Mouse (Mus musculus): Measurements from ENCODE around the gene Dazl. TPM values are rescaled to one million over a fixed set of nuclear protein-coding genes. Genes with fewer than 3 reads are reported as not detected.

Gene Dazl
- polyA plus RNA-seq, 1 experiment from 2014 or later, result 0.18 TPM

- H3K4me3 ChIP-seq, result no peak overlapping the region
- H3K4me2 ChIP-seq, result no peak overlapping the region
- 80% methylated on average over 4 of the region's 4 CpGs for WGBS
Measured at GRCm38 (mm10) chr17:50229534-50229933, 63.9 kb downstream of the Dazl start.

More at GRCm38 (mm10) chr17:50229534-50229933, 63.9 kb downstream of the Dazl start:
- Histone ChIP-seq H3K9me3 (replicated peaks) (no peaks in the 10 kb centered on the region), H3K27me3 (no peaks in the 10 kb centered on the region), H3K36me3 (ENCODE audit: poor library complexity, severe bottlenecking) (no peaks in the 10 kb centered on the region), H3K4me1 (no peaks in the 10 kb centered on the region), H3K9ac (no peak overlapping the region), H3K27ac (no peak overlapping the region)
- no peak for ATAC-seq

Other genes with a start within 250 kb of the Dazl start
- gene Rftn1, start 103.0 kb downstream of the Dazl start, polyA plus RNA-seq (2015; fragmentation: Nextera tagmentation; extraction: Ambion mirVana), result 15.3 and 18.7 TPM in 2 replicates
- 5.7 and 7.3 TPM in 2 replicates for gene Plcl2, start 215.8 kb upstream of the Dazl start, polyA plus RNA-seq (2015; fragmentation: Nextera tagmentation; extraction: Ambion mirVana)